Mouse (Mus musculus) retina, postnatal 7 days (tissue): ENCODE measurements around the gene Trim24.

Source experiments
- DNase-seq: peaks from one replicate; pipeline ENCODE4 v3.0.0-alpha.2; 2012; ENCODE audit warnings: low read depth, low spot score

Gene Trim24

DNA sequence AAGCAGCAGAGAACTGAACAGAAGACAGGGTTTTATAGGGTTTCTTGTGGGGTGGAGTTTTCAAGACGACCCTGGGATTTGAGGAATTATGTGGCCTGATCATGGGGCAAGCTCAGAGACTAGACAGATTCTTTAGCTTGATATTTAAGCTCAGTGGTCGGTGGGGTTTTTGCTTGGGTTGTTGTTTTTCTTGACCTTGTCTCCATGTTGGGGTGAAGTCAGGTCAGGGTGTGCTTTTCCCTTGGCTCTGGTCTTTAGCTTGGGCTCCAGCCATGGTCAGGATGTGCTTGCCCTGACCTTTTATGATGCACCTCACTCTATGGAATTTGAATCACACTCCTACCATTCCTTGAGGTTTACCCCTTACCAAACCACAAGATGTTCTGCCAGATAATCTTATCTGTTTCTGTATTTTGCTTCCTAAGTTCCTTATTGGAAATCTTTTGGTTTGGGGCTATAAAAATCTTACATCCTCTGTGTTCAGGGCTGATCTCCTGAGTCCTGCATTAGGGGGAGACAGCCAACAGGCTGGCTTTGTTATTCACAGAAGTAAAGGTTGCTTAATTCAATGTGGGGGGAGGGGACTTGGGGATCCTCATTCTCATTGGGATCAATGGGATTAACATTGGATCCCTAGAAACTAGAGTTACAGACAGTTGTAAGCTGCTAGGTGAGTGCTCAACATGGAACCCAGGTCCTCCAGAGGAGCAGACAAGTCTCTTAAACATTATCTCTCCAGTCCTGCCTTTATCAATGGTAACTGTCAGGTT lies 6.5 kb upstream of the Trim24 start:
- DNase-seq, result no peak

DNA sequence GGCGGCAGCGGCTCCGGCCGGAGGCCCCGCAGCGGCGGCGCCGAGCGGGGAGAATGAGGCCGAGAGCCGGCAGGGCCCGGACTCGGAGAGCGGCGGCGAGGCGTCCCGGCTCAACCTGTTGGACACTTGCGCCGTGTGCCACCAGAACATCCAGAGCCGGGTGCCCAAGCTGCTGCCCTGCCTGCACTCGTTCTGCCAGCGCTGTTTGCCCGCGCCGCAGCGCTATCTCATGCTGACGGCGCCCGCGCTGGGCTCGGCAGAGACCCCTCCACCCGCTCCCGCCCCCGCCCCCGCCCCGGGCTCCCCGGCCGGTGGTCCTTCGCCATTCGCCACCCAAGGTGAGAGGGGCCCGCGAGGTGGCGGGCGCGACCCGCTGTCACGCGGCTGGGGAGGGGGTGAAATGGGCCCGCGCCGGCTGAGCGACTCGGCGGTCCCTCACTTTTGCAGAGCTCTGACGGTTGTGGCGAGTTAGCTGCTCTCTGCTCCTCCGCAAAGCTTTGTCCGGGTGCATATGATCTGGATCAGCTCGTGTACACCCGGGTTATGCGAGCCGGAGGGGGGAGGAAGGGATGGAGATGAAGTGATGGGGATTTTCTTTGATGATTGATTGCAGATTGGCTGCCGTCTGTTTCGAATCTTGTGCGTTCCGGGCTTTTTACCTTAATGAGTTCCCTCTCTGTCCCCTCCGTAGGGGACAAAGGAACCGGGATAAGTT lies 683 bp downstream of the Trim24 start:
- DNase-seq, result peak; percentile 52

DNA sequence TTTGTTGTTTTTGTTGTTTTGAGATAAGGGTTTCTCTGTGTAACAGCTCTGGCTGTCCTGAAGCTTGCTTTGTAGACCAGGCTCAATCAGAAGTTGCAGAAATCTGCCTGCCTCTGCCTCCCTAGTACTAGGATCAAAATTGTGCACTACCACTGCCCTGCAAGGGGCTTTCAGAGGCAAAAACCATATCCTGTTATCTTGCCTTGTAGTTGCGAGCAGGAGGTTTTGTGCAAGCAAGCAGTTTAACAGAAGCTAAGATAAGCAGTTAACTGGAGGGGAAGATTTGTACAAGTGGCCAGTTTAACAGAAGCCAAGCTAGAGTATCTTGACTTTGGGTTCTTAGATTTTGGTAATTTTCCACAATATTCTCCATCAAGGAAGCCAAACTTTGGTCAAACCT lies 2.2 kb downstream of the Trim24 start:
- no peak for DNase-seq

DNA sequence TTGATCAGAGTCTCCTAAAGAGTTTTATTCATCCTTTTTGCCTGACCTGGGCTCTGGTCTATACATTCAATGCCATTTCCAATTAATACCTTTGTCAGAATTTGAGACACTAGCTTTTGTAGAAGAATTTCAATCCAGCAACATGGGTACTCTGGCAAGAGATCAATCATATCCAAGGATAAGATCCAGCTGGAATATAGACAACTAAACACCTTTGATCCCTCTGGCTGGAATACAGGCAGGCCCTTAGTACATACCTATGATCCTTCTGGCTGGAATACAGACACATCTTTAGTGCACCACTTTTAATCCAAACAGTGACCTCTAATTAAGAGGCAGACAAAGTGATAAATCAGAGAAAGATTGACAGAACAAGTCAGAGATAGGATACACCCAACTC lies 3.1 kb downstream of the Trim24 start:
- DNase-seq, result no peak

DNA sequence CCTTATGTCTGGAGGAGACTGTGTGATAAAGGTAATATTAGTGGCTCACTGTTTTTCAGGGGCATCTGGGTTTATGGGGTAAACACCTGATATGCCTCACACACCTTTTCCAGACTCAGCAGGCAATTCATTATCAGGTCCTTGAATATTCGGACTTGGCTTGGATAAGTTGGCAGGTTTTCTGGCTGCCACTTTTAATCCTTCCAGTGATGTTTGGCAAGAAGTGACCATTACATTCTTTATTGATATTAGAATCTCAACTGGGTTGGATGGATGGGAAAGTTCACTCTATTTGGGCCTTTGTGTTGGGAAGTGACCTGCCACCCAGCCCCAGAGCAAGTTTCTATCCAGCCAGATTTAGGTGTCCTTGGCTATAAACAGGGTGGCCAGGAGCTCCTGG lies 7.6 kb downstream of the Trim24 start:
- DNase-seq, result no peak

DNA sequence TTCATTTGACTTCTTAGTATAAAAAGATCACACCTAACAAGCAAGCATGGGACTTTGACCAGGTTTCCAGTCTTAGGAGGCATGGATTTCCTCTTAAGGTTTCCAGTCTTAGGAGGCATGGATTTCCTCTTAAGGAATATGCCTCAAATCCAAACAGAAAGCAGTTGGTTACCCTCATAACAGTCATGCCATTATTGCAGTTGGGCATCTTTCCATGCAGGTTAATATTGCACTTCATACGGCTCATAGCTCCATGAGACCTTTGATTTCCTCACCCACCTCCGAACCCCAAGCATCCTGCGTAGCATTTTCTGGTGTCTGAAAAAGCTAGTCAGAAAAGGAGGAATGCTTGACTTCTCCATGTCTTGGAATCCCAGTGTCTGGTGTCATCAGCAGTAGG lies 10.0 kb downstream of the Trim24 start:
- no peak for DNase-seq

DNA sequence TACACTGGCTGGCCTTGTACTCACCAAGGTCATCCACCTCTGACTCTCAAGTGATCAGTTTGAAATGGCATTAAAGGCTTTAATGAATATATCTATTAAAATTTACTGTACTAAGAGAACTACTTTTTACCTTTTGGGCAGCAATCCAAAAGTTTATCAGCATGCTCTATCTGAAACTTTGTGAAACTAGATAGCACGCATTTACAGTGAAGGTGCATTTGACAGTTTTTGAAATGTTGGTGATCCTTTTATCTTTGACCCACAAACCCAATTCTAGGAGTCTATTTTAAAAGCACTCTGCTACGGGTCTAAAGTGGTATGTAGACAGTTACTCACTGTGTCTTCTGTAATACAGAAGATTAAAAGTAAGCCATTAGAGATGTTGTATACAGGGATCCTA lies 23.0 kb downstream of the Trim24 start:
- DNase-seq, result no peak

DNA sequence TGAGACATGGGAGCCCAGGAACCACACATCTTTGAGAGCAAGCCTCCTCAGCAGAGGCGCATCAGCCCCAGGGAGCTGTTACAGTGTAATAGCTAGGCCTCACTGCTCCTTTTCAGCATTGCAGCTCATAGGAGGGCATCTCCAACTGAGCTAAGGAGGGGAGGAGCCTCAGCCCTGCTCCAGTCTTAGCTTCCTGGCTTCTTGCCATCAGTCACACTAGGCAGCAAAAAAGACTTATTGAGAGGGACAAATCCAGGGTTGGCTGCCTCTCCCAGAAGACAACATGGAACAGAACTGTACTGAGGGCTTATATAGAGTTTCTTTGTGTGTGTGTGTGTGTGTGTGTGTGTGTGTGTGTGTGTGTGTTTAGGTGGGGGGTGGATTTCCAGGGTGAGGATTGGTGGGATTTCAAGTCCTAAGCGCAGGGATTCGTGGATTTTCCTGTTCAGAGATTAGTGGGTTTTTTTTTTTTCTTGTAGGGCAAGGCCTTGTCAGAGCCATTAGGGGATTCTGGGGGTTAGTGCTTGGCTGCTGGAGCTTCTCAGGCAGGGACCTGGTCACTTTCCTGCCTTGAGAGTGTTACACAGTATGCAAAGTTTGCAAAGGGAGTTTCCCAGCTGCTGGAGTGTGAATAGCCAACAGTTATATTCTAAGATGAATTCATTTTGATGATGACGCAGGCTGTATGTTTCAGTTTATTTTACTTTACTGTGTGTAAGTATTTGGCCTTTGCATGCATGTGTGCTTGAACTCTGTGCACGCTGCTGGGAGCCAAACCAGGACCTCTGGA lies 25.2 kb downstream of the Trim24 start:
- peak; percentile 35 for DNase-seq

DNA sequence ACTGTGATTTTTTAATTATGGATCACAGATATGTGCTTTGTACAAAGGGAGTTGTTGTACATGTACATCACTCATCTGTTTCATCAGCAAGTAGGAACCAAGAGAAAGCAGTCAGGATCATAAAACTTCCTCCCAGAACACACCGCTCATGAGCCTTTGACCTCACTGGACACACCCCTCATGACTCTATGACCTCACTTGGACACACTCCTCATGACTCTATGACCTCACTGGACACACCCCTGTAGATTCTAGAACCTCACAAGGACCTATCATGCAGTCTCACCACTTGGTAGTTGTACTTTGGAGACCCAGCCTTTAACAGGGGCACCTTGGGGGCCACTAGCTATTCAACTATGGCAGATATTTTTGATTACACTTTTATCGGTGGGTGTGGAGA lies 29.6 kb downstream of the Trim24 start:
- no peak for DNase-seq

DNA sequence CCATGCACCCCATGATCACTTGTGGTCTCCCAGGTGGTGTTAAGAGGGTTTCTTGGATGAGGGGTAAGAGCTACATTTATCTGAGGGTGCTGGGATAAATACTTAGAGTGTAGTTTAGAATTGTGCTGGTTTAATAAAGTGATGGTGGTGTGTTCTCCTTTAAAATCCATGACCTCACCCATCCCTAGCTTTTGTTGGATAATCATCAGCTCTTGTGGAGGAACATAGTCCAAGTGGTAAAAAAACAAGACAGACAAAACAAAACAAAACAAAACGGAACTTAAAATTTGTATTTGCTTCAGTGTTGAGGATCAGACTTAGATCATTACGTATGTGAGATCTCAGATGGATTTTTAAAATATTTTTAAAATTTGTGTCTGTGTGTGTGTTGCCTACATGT lies 31.2 kb downstream of the Trim24 start:
- no peak for DNase-seq

DNA sequence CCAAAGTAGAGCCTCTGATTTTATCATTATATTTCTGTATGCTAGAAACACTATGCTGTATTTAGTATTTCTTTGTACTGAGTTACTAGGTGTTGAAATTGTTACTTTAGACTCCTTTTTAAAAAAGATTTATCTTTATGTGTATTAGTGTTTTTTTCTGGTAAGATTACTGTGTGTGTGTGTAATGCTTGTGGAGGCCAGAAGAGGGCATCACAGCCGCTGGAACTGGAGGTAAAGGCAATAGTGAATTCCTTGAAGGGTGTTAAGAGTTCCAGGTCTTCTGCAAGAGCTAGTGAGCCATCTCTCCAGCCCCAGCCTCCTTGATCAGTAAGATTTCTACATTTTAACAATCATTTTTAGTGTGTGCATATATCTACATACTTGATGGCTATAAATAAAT lies 33.2 kb downstream of the Trim24 start:
- no peak for DNase-seq

DNA sequence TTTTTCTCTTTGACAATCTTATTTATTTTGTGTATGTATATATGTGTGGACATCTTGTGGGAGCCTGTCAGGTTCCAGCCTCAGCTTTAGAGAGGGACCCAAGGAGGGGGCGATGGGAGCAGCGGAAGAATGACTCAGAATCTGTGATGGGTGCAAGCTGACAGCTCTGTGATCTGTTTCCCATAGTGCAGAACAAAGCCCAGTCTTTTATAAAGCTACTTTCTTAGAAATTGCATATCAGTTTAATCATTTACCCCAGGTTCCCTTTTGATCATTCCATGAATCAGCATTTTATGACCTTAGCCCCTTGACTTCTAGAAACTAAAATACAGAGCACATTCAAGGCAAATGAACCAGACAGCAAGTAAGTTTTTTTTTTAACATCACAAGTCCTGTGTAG lies 42.9 kb downstream of the Trim24 start:
- DNase-seq, result no peak

DNA sequence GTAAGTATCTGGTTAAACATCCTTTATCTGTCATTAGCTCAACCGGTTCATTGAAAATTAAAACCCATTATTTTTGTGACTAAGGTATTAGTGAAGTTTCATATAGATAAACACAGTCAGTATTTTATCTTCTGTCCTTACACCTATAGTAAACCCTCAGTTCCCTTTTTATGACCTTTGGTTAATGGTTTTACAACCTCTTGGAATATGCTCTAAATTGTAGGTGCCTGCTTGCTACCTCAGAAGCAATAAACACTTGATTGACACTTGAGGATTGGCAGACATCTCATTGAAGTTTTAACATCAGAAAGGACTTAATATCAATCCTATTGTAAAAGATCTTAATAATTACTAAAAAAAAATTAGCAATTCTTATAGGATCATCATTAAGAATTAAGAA lies 54.5 kb downstream of the Trim24 start:
- DNase-seq, result no peak

DNA sequence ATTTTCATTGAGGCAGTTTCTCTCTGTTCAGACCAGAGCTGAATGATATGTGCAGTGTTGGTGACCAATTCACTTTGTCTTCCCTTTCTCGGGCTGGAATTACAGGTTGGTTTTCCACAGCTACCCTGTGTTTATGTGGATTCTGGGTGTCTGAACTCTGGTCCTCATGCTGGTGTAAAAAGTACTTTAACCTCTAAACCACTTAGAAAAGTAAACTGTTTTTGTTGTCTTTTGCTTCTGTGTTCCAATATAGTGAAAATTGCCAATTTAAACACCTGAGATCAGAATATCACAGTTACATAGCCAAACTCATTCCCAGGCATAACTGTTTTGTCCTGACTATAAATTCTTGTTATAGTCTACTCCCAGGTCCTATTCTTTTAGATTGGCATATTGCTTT lies 56.1 kb downstream of the Trim24 start:
- DNase-seq, result no peak

DNA sequence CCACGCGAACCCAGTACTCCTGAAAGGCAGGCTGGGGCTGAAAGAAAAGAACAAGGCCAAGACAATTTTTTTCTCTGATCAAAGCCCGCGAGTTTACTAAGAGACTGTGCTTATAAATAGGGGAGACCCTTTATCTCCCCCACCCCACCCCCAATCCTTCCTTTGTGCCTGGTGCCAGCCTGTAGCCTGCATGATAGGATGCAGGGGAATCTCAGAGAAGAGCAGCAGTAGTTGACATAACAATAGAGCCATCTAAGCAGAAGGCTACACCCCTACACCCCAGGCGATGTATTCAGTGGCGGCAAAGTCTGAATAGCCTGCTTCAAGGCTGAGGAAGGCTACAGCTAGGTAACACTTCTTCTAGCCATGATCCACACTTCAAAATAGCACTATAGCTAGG lies 65.9 kb downstream of the Trim24 start:
- DNase-seq, result no peak

DNA sequence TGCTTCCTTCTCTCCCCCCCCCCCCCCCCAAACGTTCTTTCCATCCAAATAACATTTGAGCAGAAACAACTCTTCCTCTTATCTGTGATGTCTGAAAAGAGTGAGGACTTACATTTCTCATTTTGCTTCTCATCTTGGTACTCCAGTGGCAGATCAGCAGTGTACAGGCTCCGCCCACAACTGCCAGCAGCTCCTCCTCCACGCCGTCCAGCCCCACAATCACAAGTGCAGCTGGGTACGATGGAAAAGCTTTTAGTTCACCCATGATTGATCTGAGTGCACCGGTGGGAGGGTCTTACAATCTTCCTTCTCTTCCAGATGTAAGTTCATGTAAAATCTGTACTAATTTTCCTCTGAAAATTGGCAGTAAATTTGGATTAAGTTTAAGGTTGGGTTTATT lies 80.7 kb downstream of the Trim24 start:
- DNase-seq, result no peak

DNA sequence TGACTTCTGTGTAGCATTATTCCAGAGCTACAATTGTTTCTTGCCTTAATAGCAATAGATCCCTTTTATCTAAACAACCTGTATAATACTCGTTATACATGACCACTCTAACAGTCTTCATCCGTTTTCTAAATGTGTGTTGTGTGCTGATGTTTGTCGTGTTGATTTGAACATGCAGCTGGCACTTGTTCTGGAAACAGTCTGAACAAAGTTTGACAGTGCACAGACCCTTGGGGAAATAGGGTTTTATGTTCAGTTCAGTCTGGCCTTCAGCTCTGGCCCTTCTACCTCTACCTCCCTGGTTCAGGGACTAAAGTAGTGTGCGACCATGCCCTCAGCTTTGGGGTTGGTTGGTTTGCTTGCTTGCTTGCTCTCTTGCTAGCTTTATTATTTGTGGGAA lies 96.8 kb downstream of the Trim24 start:
- no peak for DNase-seq

DNA sequence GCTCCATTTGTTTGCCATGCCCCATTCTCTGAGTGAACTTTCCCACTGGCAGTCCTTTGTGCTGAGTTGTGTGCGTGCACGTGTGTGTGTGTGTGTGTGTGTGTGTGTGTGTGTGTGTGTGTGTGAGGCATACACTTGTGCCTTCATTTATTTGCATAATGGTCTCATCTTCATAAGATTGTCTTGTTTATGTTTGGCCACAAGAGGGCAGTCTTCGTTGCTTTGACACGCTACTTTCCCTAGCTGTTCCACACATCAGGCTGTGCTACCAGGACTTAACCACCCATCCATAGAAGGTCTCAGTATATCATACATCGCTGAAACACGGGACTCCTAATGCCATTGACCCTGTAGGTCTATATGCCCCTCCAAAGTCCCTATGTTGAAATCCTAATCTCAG lies 136.8 kb downstream of the Trim24 start:
- peak; percentile 55 for DNase-seq

DNA sequence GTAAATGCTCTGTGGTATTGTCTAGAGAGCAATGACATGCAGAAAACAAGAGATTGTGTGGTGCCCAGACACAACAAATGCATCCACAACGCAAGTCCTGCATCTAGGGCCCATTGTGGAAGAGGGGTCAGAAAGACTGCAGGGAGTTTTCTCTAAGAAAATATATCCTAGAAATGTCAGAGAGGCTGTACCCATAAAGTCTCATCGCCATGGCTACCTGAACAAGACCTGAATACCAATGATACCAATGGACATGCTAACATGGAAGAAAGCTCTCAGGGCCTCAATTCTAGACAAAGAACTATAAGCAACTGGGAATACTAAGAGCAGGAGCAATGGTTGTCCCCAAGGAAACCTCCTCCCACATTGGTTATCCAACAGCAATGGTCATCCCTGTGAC lies 142.2 kb downstream of the Trim24 start:
- DNase-seq, result no peak
